ENCODE assay signal across 15 mouse cellular contexts in genomic region chr2:9962871-9963270, GRCm38 (mm10).
"Had no signal": no experiment of that assay in that cellular context is flagged by ENCODE, and none has a peak within 500 bp of the region (broad histone marks: within the 10 kb centered on the region; RNA-seq: fewer than 3 reads in every experiment).

No protein-coding gene starts in this region.

- H3K4me1 ChIP-seq: stomach, embryonic 15.5 days had no signal

- H3K36me3 ChIP-seq: neural tube, embryonic 13.5 days; stomach, embryonic 15.5 days had no signal

- H3K4me2 ChIP-seq: neural tube, embryonic 13.5 days; stomach, embryonic 15.5 days had no signal

- H3K4me3 ChIP-seq: neural tube, embryonic 13.5 days; stomach, embryonic 15.5 days had no signal

- H3K9ac ChIP-seq: neural tube, embryonic 13.5 days; stomach, embryonic 15.5 days had no signal

- DNase-seq: retina, postnatal 1 day; right cerebral cortex, adult 18-20 months; right cerebral cortex, postnatal 14 days; right cerebral cortex, postnatal 25 days; right cerebral cortex, postnatal 4 days; spleen, adult 18-20 months; thymus, adult 18-20 months; thymus, adult 2 months; thymus, postnatal 14 days; thymus, postnatal 25 days; thymus, postnatal 36 days; thymus, postnatal 4 days had no signal

- H3K27ac ChIP-seq: neural tube, embryonic 13.5 days; stomach, embryonic 15.5 days; stomach, postnatal 0 days had no signal

- H3K9me3 ChIP-seq: neural tube, embryonic 13.5 days; stomach, embryonic 15.5 days had no signal

- H3K27me3 ChIP-seq: neural tube, embryonic 13.5 days; stomach, embryonic 15.5 days had no signal
